In the genomic region with DNA sequence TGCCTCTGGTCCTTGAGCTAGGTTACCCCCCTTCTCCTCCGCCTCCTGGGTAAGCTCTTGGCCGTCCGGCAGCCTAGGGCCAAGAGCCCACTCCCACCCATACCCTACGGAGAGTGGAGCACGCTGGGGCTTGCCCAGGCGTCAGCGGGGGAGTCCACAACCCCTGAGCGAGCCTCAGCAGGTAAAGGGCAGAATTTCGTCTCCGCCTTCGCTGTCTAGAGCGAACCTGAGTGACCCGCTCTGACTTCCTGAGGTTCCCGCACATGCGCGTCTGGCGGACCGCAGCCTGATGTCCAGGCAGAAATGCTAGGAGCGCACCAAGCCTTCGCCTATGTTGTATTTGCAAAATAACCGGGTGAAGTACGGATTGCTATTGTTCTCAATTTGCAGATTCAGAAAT, we compare ENCODE assay signal across 8 mouse cellular contexts. TPM values are rescaled to one million over a fixed set of nuclear protein-coding genes. Genes with fewer than 3 reads are reported as not detected.
A peak's percentile ranks its signal among the peaks of the same experiment; 100 is the strongest.
DNase-seq lines count a peak whose midpoint lies in the region; ATAC-seq lines count a peak whose summit lies in the region.

No protein-coding gene starts in this region.

- H3K9me3 ChIP-seq in kidney, embryonic 14.5 days (ENCODE audit: control insufficient read depth, low read length), result no peaks in the 10 kb centered on the region
- H3K9me3 ChIP-seq in embryonic facial prominence, embryonic 10.5 days, result no peaks in the 10 kb centered on the region
- H3K9me3 ChIP-seq in hindbrain, embryonic 11.5 days (ENCODE audit: control insufficient read depth, low read length), result no peaks in the 10 kb centered on the region
- H3K9me3 ChIP-seq in midbrain, embryonic 11.5 days (ENCODE audit: control insufficient read depth, low read length), result no peaks in the 10 kb centered on the region

- peaks cover 26% of the 10 kb centered on the region for H3K4me1 ChIP-seq in kidney, embryonic 14.5 days (ENCODE audit: control insufficient read depth, insufficient read depth, low read length)
- H3K4me1 ChIP-seq in embryonic facial prominence, embryonic 10.5 days, result peaks cover 64% of the 10 kb centered on the region
- peaks cover 7% of the 10 kb centered on the region for H3K4me1 ChIP-seq in hindbrain, embryonic 11.5 days (replicated peaks; ENCODE audit: control insufficient read depth, insufficient read depth, low read length)
- peaks cover 10% of the 10 kb centered on the region for H3K4me1 ChIP-seq in midbrain, embryonic 11.5 days (ENCODE audit: control insufficient read depth, insufficient read depth, low read length)

- H3K4me2 ChIP-seq in kidney, embryonic 14.5 days (replicated peaks; ENCODE audit: low read depth, low read length), result peak overlapping the region; percentile 52
- peak overlapping the region; percentile 25 for H3K4me2 ChIP-seq in hindbrain, embryonic 11.5 days (replicated peaks; ENCODE audit: low read depth, low read length)
- H3K4me2 ChIP-seq in midbrain, embryonic 11.5 days, result peak overlapping the region; percentile 39; the same call in 1 of the 2 replicates

- H3K9ac ChIP-seq in kidney, embryonic 14.5 days (ENCODE audit: low read depth, low read length), result peak overlapping the region; percentile 47
- no peak overlapping the region; the same call in 1 of the 2 replicates for H3K9ac ChIP-seq in hindbrain, embryonic 11.5 days (ENCODE audit: low read depth, low read length)
- no peak overlapping the region for H3K9ac ChIP-seq in midbrain, embryonic 11.5 days (ENCODE audit: low read length)

- no peak overlapping the region for H3K27ac ChIP-seq in kidney, embryonic 14.5 days (ENCODE audit: low read depth, low read length)
- H3K27ac ChIP-seq in embryonic facial prominence, embryonic 10.5 days (replicated peaks), result peak overlapping the region; percentile 57
- H3K27ac ChIP-seq in hindbrain, embryonic 11.5 days (ENCODE audit: low read depth, low read length), result no peak overlapping the region
- no peak overlapping the region for H3K27ac ChIP-seq in midbrain, embryonic 11.5 days (ENCODE audit: low read depth, low read length)

- H3K4me3 ChIP-seq in kidney, embryonic 14.5 days (ENCODE audit: low read length), result peak overlapping the region; percentile 29
- H3K4me3 ChIP-seq in embryonic facial prominence, embryonic 10.5 days, result peak overlapping the region; percentile 47
- H3K4me3 ChIP-seq in hindbrain, embryonic 11.5 days (ENCODE audit: low read depth, low read length), result peak overlapping the region; percentile 17; the same call in 1 of the 2 replicates
- H3K4me3 ChIP-seq in midbrain, embryonic 11.5 days (ENCODE audit: low read depth, low read length), result 0 out of 2 replicates have a peak overlapping the region, but pooled peaks have one; percentile 18

- 0 out of 2 replicates have a peak, but pooled peaks have one; percentile 2 for ATAC-seq in kidney, embryonic 14.5 days (ENCODE audit: low FRiP score, low TSS enrichment)
- no peak for ATAC-seq in hindbrain, embryonic 11.5 days (ENCODE audit: low FRiP score)
- no peak for ATAC-seq in midbrain, embryonic 11.5 days (ENCODE audit: low FRiP score)

- 12% methylated on average over 22 of the region's 22 CpGs for WGBS in kidney, embryonic 14.5 days
- WGBS in embryonic facial prominence, embryonic 10.5 days, result 13% methylated on average over 22 of the region's 22 CpGs
- 14% methylated on average over 22 of the region's 22 CpGs for WGBS in hindbrain, embryonic 11.5 days
- 16% methylated on average over 22 of the region's 22 CpGs for WGBS in midbrain, embryonic 11.5 days

- H3K36me3 ChIP-seq in kidney, embryonic 14.5 days (ENCODE audit: control insufficient read depth, insufficient read depth, low read length), result no peaks in the 10 kb centered on the region
- no peaks in the 10 kb centered on the region for H3K36me3 ChIP-seq in embryonic facial prominence, embryonic 10.5 days (replicated peaks)
- no peaks in the 10 kb centered on the region for H3K36me3 ChIP-seq in hindbrain, embryonic 11.5 days (ENCODE audit: control insufficient read depth, insufficient read depth, low read length)
- no peaks in the 10 kb centered on the region for H3K36me3 ChIP-seq in midbrain, embryonic 11.5 days (ENCODE audit: control insufficient read depth, insufficient read depth, low read length)

- peaks cover 59% of the 10 kb centered on the region for H3K27me3 ChIP-seq in kidney, embryonic 14.5 days (ENCODE audit: control insufficient read depth, insufficient read depth, low read length)
- peaks cover 97% of the 10 kb centered on the region for H3K27me3 ChIP-seq in embryonic facial prominence, embryonic 10.5 days (replicated peaks; ENCODE audit: low read depth, poor library complexity, severe bottlenecking)
- H3K27me3 ChIP-seq in hindbrain, embryonic 11.5 days (ENCODE audit: control insufficient read depth, insufficient read depth, low read length), result peaks cover 55% of the 10 kb centered on the region
- H3K27me3 ChIP-seq in midbrain, embryonic 11.5 days (ENCODE audit: control insufficient read depth, insufficient read depth, low read length), result peaks cover 64% of the 10 kb centered on the region

- DNase-seq in kidney, postnatal 10 days, result no peak
- DNase-seq in embryonic facial prominence, embryonic 10.5 days (ENCODE audit: low spot score), result peak; percentile 49
- no peak for DNase-seq in hindbrain, embryonic 11.5 days (ENCODE audit: low spot score)
- no peak for DNase-seq in midbrain, embryonic 11.5 days (ENCODE audit: low spot score, missing footprints)
- no peak for DNase-seq in T-cell, adult 2 months (ENCODE audit: low spot score)
- DNase-seq in adrenal gland, adult (ENCODE audit: inconsistent age in 2 of 2, low spot score in 1 of 2), result no peak
- no peak for DNase-seq in gastrocnemius, adult 8-10 months (ENCODE audit: low spot score in 2 of 2)

RNA-seq across cellular contexts. Expression of gene Gpr132, which starts 6.2 kb away (rescaled TPM):
- 0.14 and 0.27 TPM in 2 replicates for polyA plus RNA-seq in kidney, embryonic 14.5 days (2014; fragmentation: Nextera tagmentation; extraction: Ambion mirVana)
- 0.30 TPM in 1 of 2 replicates, not detected in the other for polyA plus RNA-seq in embryonic facial prominence, embryonic 10.5 days (2016; fragmentation: Nextera tagmentation; extraction: Ambion mirVana)
- not detected in 2 replicates for polyA plus RNA-seq in hindbrain, embryonic 11.5 days (2014; fragmentation: Nextera tagmentation; extraction: Ambion mirVana)
- polyA plus RNA-seq in midbrain, embryonic 11.5 days (2014; fragmentation: Nextera tagmentation; extraction: Ambion mirVana), result not detected in 2 replicates
- total RNA-seq in gastrocnemius, adult 8-10 months (2022), result not detected

RNA-seq across cellular contexts. Expression of gene Cdca4, which starts 45.0 kb away (rescaled TPM):
- 117 and 148 TPM in 2 replicates for polyA plus RNA-seq in kidney, embryonic 14.5 days (2014; fragmentation: Nextera tagmentation; extraction: Ambion mirVana)
- polyA plus RNA-seq in embryonic facial prominence, embryonic 10.5 days (2016; fragmentation: Nextera tagmentation; extraction: Ambion mirVana), result 180 and 183 TPM in 2 replicates
- 146 and 151 TPM in 2 replicates for polyA plus RNA-seq in hindbrain, embryonic 11.5 days (2014; fragmentation: Nextera tagmentation; extraction: Ambion mirVana)
- polyA plus RNA-seq in midbrain, embryonic 11.5 days (2014; fragmentation: Nextera tagmentation; extraction: Ambion mirVana), result 159 TPM in 2 replicates
- total RNA-seq in gastrocnemius, adult 8-10 months (2022), result 1 to 10 TPM; 1.9 to 2.8 (median 2.5) TPM

RNA-seq across cellular contexts. Expression of gene Jag2, which starts 55.4 kb away (rescaled TPM):
- polyA plus RNA-seq in kidney, embryonic 14.5 days (2014; fragmentation: Nextera tagmentation; extraction: Ambion mirVana), result 2.3 and 2.9 TPM in 2 replicates
- polyA plus RNA-seq in embryonic facial prominence, embryonic 10.5 days (2016; fragmentation: Nextera tagmentation; extraction: Ambion mirVana), result 4.8 and 5.3 TPM in 2 replicates
- polyA plus RNA-seq in hindbrain, embryonic 11.5 days (2014; fragmentation: Nextera tagmentation; extraction: Ambion mirVana), result 4.2 and 4.7 TPM in 2 replicates
- polyA plus RNA-seq in midbrain, embryonic 11.5 days (2014; fragmentation: Nextera tagmentation; extraction: Ambion mirVana), result 3.0 and 3.2 TPM in 2 replicates
- 10 to 100 TPM; 22.3 to 31.0 (median 26.7) TPM for total RNA-seq in gastrocnemius, adult 8-10 months (2022)
